Mouse (Mus musculus) yolk sac, embryonic 10.5 days (tissue): ENCODE data around the gene Mitf.

Experiments
- DNase-seq: peaks from one replicate; pipeline ENCODE4 v3.0.0-alpha.2; 2017; ENCODE audit warnings: low spot score

Mitf gene

GRCm38 (mm10) chr6:97882931-97883330 lies 76.1 kb downstream of the Mitf start:
- DNase-seq: no peak

- no peak for DNase-seq
Measured at GRCm38 (mm10) chr6:97883496-97883895, 76.6 kb downstream of the Mitf start.

GRCm38 (mm10) chr6:97884971-97885370 lies 78.1 kb downstream of the Mitf start:
- no peak for DNase-seq

GRCm38 (mm10) chr6:97885606-97886005 lies 78.8 kb downstream of the Mitf start:
- DNase-seq: no peak

- DNase-seq: no peak
Measured at GRCm38 (mm10) chr6:97887893-97888292, 81.0 kb downstream of the Mitf start.

- DNase-seq: no peak
Measured at GRCm38 (mm10) chr6:97888596-97888995, 81.7 kb downstream of the Mitf start.

- no peak for DNase-seq
Measured at GRCm38 (mm10) chr6:97893546-97893945, 86.7 kb downstream of the Mitf start.

- no peak for DNase-seq
Measured at GRCm38 (mm10) chr6:97897191-97897590, 90.3 kb downstream of the Mitf start.

- DNase-seq: no peak
Measured at GRCm38 (mm10) chr6:97898085-97898484, 91.2 kb downstream of the Mitf start.

GRCm38 (mm10) chr6:97901561-97901960 lies 94.7 kb downstream of the Mitf start:
- DNase-seq: no peak

GRCm38 (mm10) chr6:97902205-97902604 lies 95.4 kb downstream of the Mitf start:
- DNase-seq: no peak

- DNase-seq: no peak
Measured at GRCm38 (mm10) chr6:97914768-97915167, 107.9 kb downstream of the Mitf start.

- no peak for DNase-seq
Measured at GRCm38 (mm10) chr6:97916386-97916903, 109.6 kb downstream of the Mitf start.

- no peak for DNase-seq
Measured at GRCm38 (mm10) chr6:97918051-97918450, 111.2 kb downstream of the Mitf start.

GRCm38 (mm10) chr6:97918481-97918880 lies 111.6 kb downstream of the Mitf start:
- no peak for DNase-seq

- no peak for DNase-seq
Measured at GRCm38 (mm10) chr6:97919287-97919686, 112.4 kb downstream of the Mitf start.

GRCm38 (mm10) chr6:97921591-97921990 lies 114.7 kb downstream of the Mitf start:
- no peak for DNase-seq

- no peak for DNase-seq
Measured at GRCm38 (mm10) chr6:97924221-97924620, 117.4 kb downstream of the Mitf start.

- DNase-seq: no peak
Measured at GRCm38 (mm10) chr6:97929051-97929450, 122.2 kb downstream of the Mitf start.

GRCm38 (mm10) chr6:97929466-97929865 lies 122.6 kb downstream of the Mitf start:
- DNase-seq: no peak

GRCm38 (mm10) chr6:97937139-97937538 lies 130.3 kb downstream of the Mitf start:
- no peak for DNase-seq

GRCm38 (mm10) chr6:97937897-97938614 lies 131.2 kb downstream of the Mitf start:
- no peak for DNase-seq

GRCm38 (mm10) chr6:97940916-97941315 lies 134.1 kb downstream of the Mitf start:
- no peak for DNase-seq
